Mouse (Mus musculus) midbrain, embryonic 13.5 days (tissue): ENCODE measurements around the gene Hpdl. TPM values are rescaled to one million over a fixed set of nuclear protein-coding genes. Genes with fewer than 3 reads are reported as not detected.
"Not testable (repeated sequence)": the region's sequence is repeated elsewhere in the genome, so short reads cannot be mapped to it uniquely, and the experiment has no call there.

Source experiments
- ATAC-seq: fragments of 200-750 bp; cut with Nextera tagmentation; 2 replicates; pipeline ENCODE4 v1.8.0; 2017; ENCODE audit warnings: mild to moderate bottlenecking, moderate TSS enrichment, moderate library complexity
- H3K27ac ChIP-seq: fragments of 300-500 bp; sonication (generic); 2 replicates; pipeline ENCODE4 v1.5.1; 2015; ENCODE audit warnings: inconsistent platforms, mild to moderate bottlenecking, moderate library complexity
- H3K27me3 ChIP-seq: fragments of 300-500 bp; sonication (generic); 2 replicates; pipeline ENCODE4 v1.6.1; 2015; ENCODE audit warnings: mild to moderate bottlenecking, inconsistent platforms
- H3K36me3 ChIP-seq: fragments of 300-500 bp; sonication (generic); 2 replicates; pipeline ENCODE4 v1.6.1; 2015; ENCODE audit warnings: mild to moderate bottlenecking, inconsistent platforms
- H3K4me1 ChIP-seq: fragments of 300-500 bp; sonication (generic); replicated peaks from 2 replicates; pipeline ENCODE4 v1.6.1; 2015; ENCODE audit warnings: inconsistent platforms
- H3K4me2 ChIP-seq: fragments of 300-500 bp; sonication (generic); replicated peaks from 2 replicates; pipeline ENCODE4 v1.6.1; 2015; ENCODE audit warnings: moderate library complexity, mild to moderate bottlenecking, inconsistent platforms
- H3K4me3 ChIP-seq: fragments of 300-500 bp; sonication (generic); replicated peaks from 2 replicates; pipeline ENCODE4 v1.5.1; 2015; ENCODE audit warnings: mild to moderate bottlenecking, inconsistent platforms
- H3K9ac ChIP-seq: fragments of 300-500 bp; sonication (generic); replicated peaks from 2 replicates; pipeline ENCODE4 v1.6.1; 2015; ENCODE audit warnings: mild to moderate bottlenecking, inconsistent platforms
- H3K9me3 ChIP-seq: fragments of 300-500 bp; sonication (generic); 2 replicates; pipeline ENCODE4 v1.6.1; 2016; ENCODE audit warnings: mild to moderate bottlenecking, inconsistent platforms
- WGBS: fragments of 180-500 bp; shearing (Covaris S2); methylation state at CpG from one replicate; pipeline ENCODE4 v1.1.7; 2015; 5-methylcytosine and 5-hydroxymethylcytosine counted together
- polyA plus RNA-seq: library from polyadenylated mRNA; unstranded; fragments of >200 nt; fragmentation: Nextera tagmentation; extraction: Ambion mirVana; gene quantifications from 2 replicates; pipeline ENCODE4 v1.2.1, GENCODE M21; 2015

Gene Hpdl
- 0.62 and 1.0 TPM in 2 replicates for polyA plus RNA-seq

DNA sequence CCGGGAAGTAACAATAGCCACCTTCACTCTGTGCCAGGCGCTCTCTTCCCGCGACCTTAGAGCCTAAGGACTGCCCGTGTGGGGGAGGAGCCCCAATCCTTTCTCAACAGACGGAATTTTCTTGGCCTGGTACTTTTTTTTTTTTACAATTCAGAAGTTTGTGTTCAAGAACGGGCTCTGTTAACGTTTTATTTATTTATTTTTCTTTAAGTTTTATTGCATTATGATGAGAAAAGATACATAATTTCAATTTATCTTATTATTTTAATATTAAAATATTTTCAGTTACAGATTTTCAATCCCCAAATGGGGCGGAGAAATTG, at the start of gene Hpdl:
Hpdl (minus strand) TSS at position 14 of the 323 bp plus-strand sequence.
- peaks cover 28% of the 10 kb centered on the region for H3K4me1 ChIP-seq
- no peaks in the 10 kb centered on the region for H3K9me3 ChIP-seq
- peak within 1 kb of the TSS; percentile 64 for H3K9ac ChIP-seq
- H3K27me3 ChIP-seq = peaks cover 39% of the 10 kb centered on the region
- peak within 1 kb of the TSS; percentile 88 for H3K4me2 ChIP-seq
- 11% methylated on average over 9 of the region's 9 CpGs for WGBS
- H3K4me3 ChIP-seq = peak within 1 kb of the TSS; percentile 48
- ATAC-seq = no peak
- no peak within 1 kb of the TSS for H3K27ac ChIP-seq
- peaks cover 6% of the 10 kb centered on the region for H3K36me3 ChIP-seq

DNA sequence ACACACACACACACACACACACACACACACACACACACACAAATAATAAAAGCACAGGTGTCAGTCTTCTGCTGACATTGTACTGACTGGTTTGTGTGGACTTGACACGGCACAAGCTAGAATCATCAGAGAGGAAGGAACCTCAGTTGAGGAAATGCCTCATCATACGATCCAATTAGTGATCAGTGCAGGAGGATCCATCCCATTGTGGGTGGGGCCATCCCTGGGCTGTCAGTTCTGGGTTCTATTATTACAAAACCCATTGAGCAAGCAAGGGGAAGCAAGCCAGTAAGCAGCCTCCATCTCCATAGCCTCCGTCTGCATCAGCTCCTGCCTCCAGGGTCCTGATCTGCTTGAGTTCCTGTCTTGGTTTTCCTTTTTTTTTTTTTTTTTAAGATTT, 48.4 kb upstream of the Hpdl start:
- H3K4me1 ChIP-seq = no peaks in the 10 kb centered on the region
- no peaks in the 10 kb centered on the region for H3K27me3 ChIP-seq
- H3K27ac ChIP-seq = no peak overlapping the region
- WGBS = 80% methylated on average over 3 of the region's 3 CpGs
- no peaks in the 10 kb centered on the region for H3K9me3 ChIP-seq
- no peak overlapping the region for H3K4me2 ChIP-seq
- H3K4me3 ChIP-seq = no peak overlapping the region
- H3K36me3 ChIP-seq = no peaks in the 10 kb centered on the region
- no peak for ATAC-seq
- no peak overlapping the region for H3K9ac ChIP-seq

- no peaks in the 10 kb centered on the region for H3K36me3 ChIP-seq
- no peak for ATAC-seq
- WGBS = 73% methylated on average over 8 of the region's 8 CpGs
- H3K4me3 ChIP-seq = no peak overlapping the region
- H3K4me2 ChIP-seq = no peak overlapping the region
- no peaks in the 10 kb centered on the region for H3K9me3 ChIP-seq
- H3K4me1 ChIP-seq = no peaks in the 10 kb centered on the region
- H3K27ac ChIP-seq = no peak overlapping the region
- no peak overlapping the region for H3K9ac ChIP-seq
- H3K27me3 ChIP-seq = no peaks in the 10 kb centered on the region
Observed at GRCm38 (mm10) chr4:116862023-116862422, 40.5 kb upstream of the Hpdl start.

DNA sequence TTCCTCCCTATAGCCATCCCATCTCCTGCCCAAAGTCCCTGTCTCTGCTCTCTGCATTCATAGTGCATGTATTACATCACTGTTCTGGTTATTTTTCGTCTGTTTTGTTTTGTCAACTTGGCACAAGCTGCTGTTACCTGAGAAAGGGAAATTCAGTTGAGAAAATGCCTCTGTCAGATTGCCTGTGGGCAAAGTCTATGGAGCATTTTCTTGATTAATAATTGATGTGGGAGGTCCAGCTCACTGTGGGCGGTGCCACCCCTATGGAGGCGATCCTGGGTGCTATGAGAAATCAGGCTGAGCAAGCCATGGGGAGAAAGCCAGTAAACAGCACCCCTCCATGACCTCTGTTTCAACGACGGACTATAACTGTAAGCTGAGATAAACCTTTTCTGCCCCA, 38.2 kb upstream of the Hpdl start:
- no peaks in the 10 kb centered on the region for H3K36me3 ChIP-seq
- ATAC-seq = no peak
- no peak overlapping the region for H3K9ac ChIP-seq
- H3K4me3 ChIP-seq = no peak overlapping the region
- H3K4me2 ChIP-seq = no peak overlapping the region
- peaks cover 1% of the 10 kb centered on the region; the same call in 1 of the 2 replicates for H3K4me1 ChIP-seq
- H3K27me3 ChIP-seq = no peaks in the 10 kb centered on the region
- WGBS = 76% methylated on average over 5 of the region's 5 CpGs
- no peak overlapping the region for H3K27ac ChIP-seq
- H3K9me3 ChIP-seq = no peaks in the 10 kb centered on the region

DNA sequence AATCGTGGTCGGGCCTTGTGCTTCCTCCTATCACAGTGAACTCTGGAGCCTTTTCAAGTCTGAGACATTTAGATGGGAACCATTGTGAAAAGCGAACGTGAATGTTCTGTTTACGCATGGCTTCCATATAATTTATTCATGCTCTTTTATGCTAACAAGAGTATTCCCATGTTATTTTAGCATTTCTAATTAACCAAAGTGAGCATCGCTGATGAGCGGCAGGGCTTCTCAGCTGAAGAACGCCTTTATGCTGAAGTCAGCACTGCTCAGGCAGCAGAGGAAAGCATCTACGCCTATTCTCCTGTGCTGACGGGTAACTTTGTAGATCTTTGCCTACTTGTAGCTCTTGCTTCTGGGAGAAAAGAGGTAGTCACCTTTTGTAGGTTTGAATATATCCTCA, 35.7 kb upstream of the Hpdl start:
- no peaks in the 10 kb centered on the region for H3K27me3 ChIP-seq
- no peak overlapping the region for H3K27ac ChIP-seq
- no peak for ATAC-seq
- no peak overlapping the region for H3K9ac ChIP-seq
- peaks cover 13% of the 10 kb centered on the region for H3K4me1 ChIP-seq
- no peaks in the 10 kb centered on the region for H3K36me3 ChIP-seq
- no peaks in the 10 kb centered on the region for H3K9me3 ChIP-seq
- 64% methylated on average over 10 of the region's 10 CpGs for WGBS
- H3K4me3 ChIP-seq = no peak overlapping the region
- no peak overlapping the region for H3K4me2 ChIP-seq

DNA sequence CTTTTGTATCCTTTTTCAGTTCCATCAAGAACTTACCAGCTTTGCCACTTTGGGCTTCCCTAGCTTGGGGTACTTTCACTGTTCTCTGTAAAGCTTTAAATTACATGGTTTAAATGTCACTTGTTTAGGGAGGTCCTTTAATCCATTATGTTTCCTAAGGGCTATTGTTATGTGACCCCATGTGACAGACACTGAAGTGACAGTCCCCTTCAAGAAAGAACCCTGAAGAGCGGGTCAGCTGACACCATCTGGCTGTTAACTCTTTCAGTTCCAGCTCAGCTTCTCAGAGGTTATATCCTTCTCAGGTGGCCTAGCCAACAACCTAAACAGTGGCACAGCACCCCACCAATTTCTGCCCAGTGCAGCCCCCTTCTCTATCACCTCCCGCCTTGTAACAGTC, 32.8 kb upstream of the Hpdl start:
- Histone ChIP-seq H3K4me2 (no peak overlapping the region), H3K36me3 (no peaks in the 10 kb centered on the region), H3K4me3 (no peak overlapping the region), H3K4me1 (peaks cover 13% of the 10 kb centered on the region), H3K27ac (0 out of 2 replicates have a peak overlapping the region, but pooled peaks have one; percentile 4), H3K9ac (no peak overlapping the region), H3K9me3 (no peaks in the 10 kb centered on the region), H3K27me3 (no peaks in the 10 kb centered on the region)
- WGBS = 10% methylated on average over 2 of the region's 2 CpGs
- no peak for ATAC-seq

DNA sequence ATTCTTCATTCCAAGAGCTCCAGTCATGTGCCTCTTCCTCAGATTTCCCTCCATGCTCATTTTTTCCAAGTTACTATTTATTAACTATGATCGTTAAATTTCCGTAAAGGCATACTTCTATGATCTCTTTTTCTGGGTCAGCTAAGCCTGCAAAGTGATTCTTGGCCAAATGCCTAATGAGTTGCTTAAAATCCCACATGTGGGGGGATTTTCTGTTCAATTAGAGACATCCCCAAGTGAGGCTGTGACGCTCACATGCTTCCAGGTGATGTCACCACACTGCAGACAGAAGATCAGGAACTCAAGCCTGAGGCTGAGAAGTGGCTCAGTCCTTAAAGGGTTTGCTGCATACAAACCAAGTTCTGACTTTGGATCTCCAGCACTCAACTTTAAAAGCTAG, 28.4 kb upstream of the Hpdl start:
- Histone ChIP-seq H3K4me2 (no peak overlapping the region), H3K36me3 (no peaks in the 10 kb centered on the region), H3K9ac (no peak overlapping the region), H3K4me1 (peaks cover 13% of the 10 kb centered on the region), H3K27ac (no peak overlapping the region), H3K27me3 (no peaks in the 10 kb centered on the region), H3K9me3 (no peaks in the 10 kb centered on the region), H3K4me3 (no peak overlapping the region)
- WGBS = 75% methylated on average over 3 of the region's 3 CpGs
- ATAC-seq = no peak

GRCm38 (mm10) chr4:116844324-116844723, 22.8 kb upstream of the Hpdl start:
- H3K27me3 ChIP-seq = no peaks in the 10 kb centered on the region
- H3K4me1 ChIP-seq = no peaks in the 10 kb centered on the region
- H3K27ac ChIP-seq = no peak overlapping the region
- WGBS = 96% methylated on average over 3 of the region's 3 CpGs
- ATAC-seq = no peak
- no peaks in the 10 kb centered on the region for H3K9me3 ChIP-seq
- H3K9ac ChIP-seq = no peak overlapping the region
- no peaks in the 10 kb centered on the region for H3K36me3 ChIP-seq
- H3K4me2 ChIP-seq = no peak overlapping the region
- H3K4me3 ChIP-seq = no peak overlapping the region

DNA sequence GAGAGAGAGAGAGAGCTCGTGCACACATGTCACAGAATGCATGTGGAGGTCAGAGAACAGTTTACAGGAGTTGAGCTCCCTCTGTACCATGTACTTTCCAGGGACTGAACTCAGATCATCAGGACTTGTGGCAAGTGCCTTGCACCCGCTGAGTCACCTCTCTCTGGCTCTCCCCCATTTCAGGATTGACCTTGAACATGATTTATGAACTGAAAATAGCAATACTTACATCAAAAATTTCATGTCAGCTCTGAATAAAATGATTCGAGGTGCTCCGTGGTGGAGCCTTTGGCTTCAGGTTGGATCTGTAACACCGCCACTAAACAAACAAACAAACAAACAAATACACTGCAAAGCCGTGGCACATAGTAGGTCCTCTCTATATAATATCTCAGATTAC, 19.3 kb upstream of the Hpdl start:
- Histone ChIP-seq H3K9ac (no peak overlapping the region), H3K4me3 (no peak overlapping the region), H3K4me1 (no peaks in the 10 kb centered on the region), H3K27me3 (no peaks in the 10 kb centered on the region), H3K4me2 (no peak overlapping the region), H3K9me3 (no peaks in the 10 kb centered on the region), H3K36me3 (no peaks in the 10 kb centered on the region), H3K27ac (no peak overlapping the region)
- ATAC-seq = no peak
- 88% methylated on average over 6 of the region's 6 CpGs for WGBS

DNA sequence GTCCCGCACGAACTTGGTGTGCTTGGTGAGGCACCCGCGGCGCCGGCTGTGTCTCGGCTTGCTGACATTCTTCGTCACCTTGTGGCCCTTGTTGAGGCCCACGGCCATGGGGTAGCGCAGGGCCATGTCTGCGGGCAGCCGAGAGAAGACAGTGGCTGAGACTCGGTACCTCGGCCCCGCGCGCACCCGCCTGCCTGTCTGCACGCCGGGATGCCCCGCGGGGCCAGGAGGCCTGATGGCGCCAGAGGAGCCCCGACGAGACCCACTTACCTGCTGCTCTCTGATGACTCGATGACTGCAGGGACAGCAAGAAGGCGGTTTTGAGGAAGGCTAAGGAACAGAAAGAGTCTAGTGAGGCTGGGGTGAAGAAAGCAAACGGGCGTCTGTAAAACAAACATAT, 18.6 kb upstream of the Hpdl start:
- H3K27me3 ChIP-seq, ATAC-seq, H3K36me3 ChIP-seq, H3K9me3 ChIP-seq, H3K4me2 ChIP-seq, H3K4me3 ChIP-seq, H3K4me1 ChIP-seq, H3K9ac ChIP-seq, H3K27ac ChIP-seq: not testable (repeated sequence)
- WGBS = 48% methylated on average over 23 of the region's 29 CpGs

DNA sequence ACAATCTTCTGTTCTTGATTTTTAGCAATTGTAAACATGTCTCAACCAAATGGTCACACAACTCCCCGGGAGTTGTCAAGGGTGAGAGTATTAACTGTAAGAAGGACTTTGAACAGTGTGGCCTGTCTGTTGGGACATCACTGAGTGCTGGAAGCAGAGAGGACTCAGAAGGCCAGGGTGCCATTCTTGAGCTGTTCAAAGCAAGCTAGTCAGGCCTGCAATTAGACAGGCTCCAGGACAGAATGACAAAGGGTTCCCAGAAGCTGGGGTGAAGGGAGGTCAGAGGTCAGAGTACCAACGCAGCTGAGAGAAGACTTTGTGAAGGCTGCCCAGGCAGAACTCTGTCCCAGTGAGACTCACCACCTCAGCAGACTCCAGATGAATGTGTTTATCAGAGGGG, 17.5 kb upstream of the Hpdl start:
- Histone ChIP-seq H3K36me3 (no peaks in the 10 kb centered on the region), H3K4me1 (no peaks in the 10 kb centered on the region), H3K9ac (no peak overlapping the region), H3K9me3 (no peaks in the 10 kb centered on the region), H3K27me3 (no peaks in the 10 kb centered on the region), H3K4me2 (no peak overlapping the region), H3K4me3 (no peak overlapping the region), H3K27ac (no peak overlapping the region)
- no peak for ATAC-seq
- 13% methylated on average over 2 of the region's 2 CpGs for WGBS

DNA sequence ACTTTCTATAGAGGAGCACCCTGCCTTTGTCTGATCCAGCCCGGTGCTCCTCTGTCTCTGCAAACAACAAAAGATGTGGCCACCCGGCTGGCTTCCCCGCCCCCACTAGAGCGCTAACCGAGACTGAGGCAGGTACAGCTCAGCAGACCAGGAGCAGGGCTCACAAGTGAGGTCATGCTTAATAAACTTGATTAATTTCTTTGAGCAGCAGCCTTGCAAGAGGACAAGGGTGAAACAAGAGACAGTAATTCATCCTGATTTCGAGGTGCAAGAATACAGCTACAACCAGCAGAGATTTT, 8.5 kb upstream of the Hpdl start:
- Histone ChIP-seq H3K9me3 (no peaks in the 10 kb centered on the region), H3K9ac (0 out of 2 replicates have a peak overlapping the region, but pooled peaks have one; percentile 2), H3K4me2 (no peak overlapping the region), H3K36me3 (no peaks in the 10 kb centered on the region), H3K27ac (peak overlapping the region; percentile 54), H3K4me3 (no peak overlapping the region), H3K27me3 (no peaks in the 10 kb centered on the region), H3K4me1 (peaks cover 19% of the 10 kb centered on the region)
- ATAC-seq = peak; percentile 69
- WGBS = 3% methylated on average over 6 of the region's 6 CpGs

DNA sequence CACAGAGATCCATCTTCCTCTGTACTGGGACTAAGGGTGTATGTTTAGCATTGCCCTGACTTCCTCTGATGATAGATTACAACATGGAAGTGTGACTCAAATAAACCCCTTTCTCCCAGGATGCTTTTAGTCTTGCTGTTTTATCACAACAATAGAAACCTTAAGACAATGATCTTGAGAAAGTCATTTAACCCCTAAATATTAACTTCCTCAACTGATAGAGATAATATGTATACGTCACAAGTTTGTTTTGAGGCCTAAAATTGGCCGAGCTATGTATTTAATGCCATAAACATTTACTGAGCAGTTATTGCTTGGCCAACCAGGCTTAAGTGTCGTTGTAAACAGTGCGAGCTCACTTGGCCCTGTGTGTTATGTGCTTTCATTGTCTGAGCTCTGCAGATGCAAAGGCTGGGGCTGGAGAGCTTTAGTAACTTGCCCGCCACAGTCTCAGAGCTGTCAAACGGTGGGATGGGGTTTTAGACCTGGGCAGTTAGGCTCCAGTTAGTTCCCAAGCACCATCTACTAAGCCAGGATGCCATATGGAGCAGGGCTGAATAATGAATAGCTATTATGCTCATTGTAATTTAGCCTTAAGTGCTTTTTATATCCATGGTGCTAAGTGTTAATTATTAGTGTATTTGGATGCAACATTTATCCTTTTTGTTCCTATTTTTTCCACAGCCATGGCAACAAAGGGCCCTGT, 8.0 kb upstream of the Hpdl start:
- H3K4me3 ChIP-seq = no peak overlapping the region
- WGBS = 30% methylated on average over 6 of the region's 6 CpGs
- H3K4me2 ChIP-seq = no peak overlapping the region
- H3K9ac ChIP-seq = 0 out of 2 replicates have a peak overlapping the region, but pooled peaks have one; percentile 2
- no peaks in the 10 kb centered on the region for H3K27me3 ChIP-seq
- no peaks in the 10 kb centered on the region for H3K36me3 ChIP-seq
- H3K4me1 ChIP-seq = peaks cover 20% of the 10 kb centered on the region
- peak; percentile 40 for ATAC-seq
- no peaks in the 10 kb centered on the region for H3K9me3 ChIP-seq
- peak overlapping the region; percentile 54 for H3K27ac ChIP-seq
